Comparison of ENCODE assay signal across 22 mouse cellular contexts in genomic region chr7:121522125-121522524, GRCm38 (mm10).
A peak's percentile ranks its signal among the peaks of the same experiment; 100 is the strongest.
DNase-seq lines count a peak whose midpoint lies in the region; ATAC-seq and TF ChIP-seq lines count a peak whose summit lies in the region.
"Had no signal": no experiment of that assay in that cellular context is flagged by ENCODE, and none has a peak within 500 bp of the region (broad histone marks: within the 10 kb centered on the region; RNA-seq: fewer than 3 reads in every experiment).

No protein-coding gene starts in this region.

- TF ChIP-seq CTCF in lung, adult 2 months (IDR thresholded peaks at IDR 0.05; ENCODE audit: insufficient read depth, low read length) = no peak

- H3K4me1 ChIP-seq in lung, adult 2 months (ENCODE audit: control insufficient read depth, insufficient read depth, low read length) = no peaks in the 10 kb centered on the region
- H3K4me1 ChIP-seq: embryonic facial prominence, embryonic 13.5 days; embryonic facial prominence, embryonic 15.5 days; forebrain, embryonic 12.5 days had no signal

- peak; percentile 1 for DNase-seq in lung, postnatal 36 days
- no peak for DNase-seq in lung, adult 2 months
- DNase-seq in fat pad, adult 2 months (ENCODE audit: extremely low read depth, low read depth, low spot score) = peak; percentile 52
- DNase-seq in heart, adult 11 months = no peak
- no peak for DNase-seq in right cerebral cortex, postnatal 36 days (ENCODE audit: low spot score in 2 of 2)
- no peak for DNase-seq in thymus, postnatal 0 days (ENCODE audit: low spot score)
- DNase-seq: adrenal gland, adult 2 months; adrenal gland, postnatal 10 days; adrenal gland, postnatal 25 days; cerebellum, adult 11-12 months; cerebellum, adult 2 months; cerebellum, adult 9-10 months; cerebellum, postnatal 14 days; cerebellum, postnatal 36 days; embryo, embryonic 11 days had no signal

- WGBS in lung, adult 2 months = 89% methylated on average over 3 of the region's 3 CpGs

- H3K4me3 ChIP-seq in lung, adult 2 months (replicated peaks; ENCODE audit: extremely low read depth, low read depth, low read length) = no peak overlapping the region
- H3K4me3 ChIP-seq: embryonic facial prominence, embryonic 13.5 days; embryonic facial prominence, embryonic 15.5 days; erythroblast, embryonic 14.5 days; forebrain, embryonic 12.5 days had no signal

- ATAC-seq in granulocyte monocyte progenitor cell, adult 5-6 weeks (replicated peaks; ENCODE audit: poor library complexity, severe bottlenecking) = 0 out of 2 replicates have a peak, but pooled peaks have one; percentile 8
- ATAC-seq: forebrain, embryonic 14.5 days; forebrain, embryonic 16.5 days had no signal

- TF ChIP-seq POLR2A in lung, adult 2 months (IDR thresholded peaks at IDR 0.05; ENCODE audit: borderline replicate concordance, extremely low read depth, low read depth, low read length) = no peak

Comparison
In these comparisons a context has a peak if more than half of its experiments do, and no peak if none do; other contexts are left out.
1. DNase-seq: peak in lung, postnatal 36 days (single experiment) and fat pad, adult 2 months (single experiment); none in lung, adult 2 months (single experiment), heart, adult 11 months (single experiment), right cerebral cortex, postnatal 36 days (0 of 2) and thymus, postnatal 0 days (single experiment).